Mouse (Mus musculus): Measurements from ENCODE around the gene Zfp804a. TPM values are rescaled to one million over a fixed set of nuclear protein-coding genes. Genes with fewer than 3 reads are reported as not detected.
A peak's percentile ranks its signal among the peaks of the same experiment; 100 is the strongest.

Gene Zfp804a
- 0.05 and 0.12 TPM in 2 replicates for polyA plus RNA-seq (2015; fragmentation: Nextera tagmentation; extraction: Ambion mirVana)

DNA sequence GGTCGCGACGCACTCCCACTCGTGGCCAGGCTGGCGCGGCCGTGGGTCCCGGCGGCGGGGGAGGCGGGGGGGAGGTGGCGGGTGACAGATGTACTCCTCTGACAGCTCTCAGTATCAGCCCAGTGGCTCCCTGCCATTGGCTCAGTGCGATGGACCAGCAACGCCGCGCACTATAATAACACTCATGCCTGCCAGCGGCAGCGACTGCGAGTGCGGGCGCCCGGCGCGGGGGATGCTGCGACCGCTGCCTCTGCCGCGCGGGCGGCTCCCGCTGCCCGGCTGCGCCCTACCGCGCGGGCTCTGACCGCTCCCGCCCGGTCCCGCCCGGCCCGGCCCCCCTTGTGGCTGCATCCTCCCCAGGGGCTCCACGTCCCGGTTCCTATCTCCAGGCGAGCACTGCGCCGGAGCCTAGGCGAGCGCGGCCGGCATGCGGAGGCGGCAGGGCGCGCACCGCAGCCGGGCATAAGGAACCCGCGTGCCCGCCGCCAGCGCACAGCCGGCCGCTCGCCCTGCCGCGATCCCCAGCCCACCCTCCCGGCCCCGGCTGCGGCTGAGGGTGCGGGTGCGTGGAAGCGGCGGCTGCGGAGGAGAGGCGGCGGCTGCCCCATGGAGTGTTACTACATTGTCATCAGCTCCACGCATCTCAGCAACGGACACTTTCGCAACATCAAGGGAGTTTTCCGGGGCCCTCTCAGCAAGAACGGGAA lies at the start of gene Zfp804a:
Gene Zfp804a (plus strand): TSS at position 38 of the 707 bp plus-strand sequence.
- H3K9ac ChIP-seq (ENCODE audit: low read depth, low read length) = peak within 1 kb of the TSS; percentile 37; the same call in 1 of the 2 replicates
- TF ChIP-seq CTCF (IDR thresholded peaks at IDR 0.05; ENCODE audit: low read depth) = no peak
- no peak within 1 kb of the TSS for H3K27ac ChIP-seq
- peak within 1 kb of the TSS; percentile 96 for H3K4me2 ChIP-seq (ENCODE audit: low read length)
- H3K9me3 ChIP-seq (replicated peaks; ENCODE audit: low read length) = no peaks in the 10 kb centered on the region
- H3K27me3 ChIP-seq (ENCODE audit: insufficient read depth, low read length) = peaks cover 26% of the 10 kb centered on the region
- ATAC-seq (replicated peaks; ENCODE audit: low FRiP score, low read depth) (peak; percentile 77; the same call in 1 of the 2 replicates), DNase-seq (ENCODE audit: low spot score) (peak; percentile 9)
- H3K4me3 ChIP-seq (replicated peaks; ENCODE audit: low read depth, low read length) = peak within 1 kb of the TSS; percentile 54
- WGBS = under 1% methylated on average over 68 of the region's 82 CpGs
- peaks cover 8% of the 10 kb centered on the region for H3K4me1 ChIP-seq (replicated peaks; ENCODE audit: insufficient read depth, low read length)
- no peaks in the 10 kb centered on the region for H3K36me3 ChIP-seq (ENCODE audit: insufficient read depth, low read length)

- no peak overlapping the region for H3K9ac ChIP-seq (ENCODE audit: low read depth, low read length)
- no peak for TF ChIP-seq CTCF (IDR thresholded peaks at IDR 0.05; ENCODE audit: low read depth)
- peaks cover 8% of the 10 kb centered on the region for H3K4me1 ChIP-seq (replicated peaks; ENCODE audit: insufficient read depth, low read length)
- 67% methylated on average over 4 of the region's 4 CpGs for WGBS
- H3K9me3 ChIP-seq (replicated peaks; ENCODE audit: low read length) = no peaks in the 10 kb centered on the region
- H3K27me3 ChIP-seq (ENCODE audit: insufficient read depth, low read length) = peaks cover 26% of the 10 kb centered on the region
- H3K4me3 ChIP-seq (replicated peaks; ENCODE audit: low read depth, low read length) = no peak overlapping the region
- no peak overlapping the region for H3K4me2 ChIP-seq (ENCODE audit: low read length)
- H3K27ac ChIP-seq = no peak overlapping the region
- H3K36me3 ChIP-seq (ENCODE audit: insufficient read depth, low read length) = no peaks in the 10 kb centered on the region
- peak; percentile 21 for DNase-seq (ENCODE audit: low spot score)
- ATAC-seq (replicated peaks; ENCODE audit: low FRiP score, low read depth) = no peak
Measured at GRCm38 (mm10) chr2:82051635-82052034, 1.4 kb upstream of the Zfp804a start.

GRCm38 (mm10) chr2:82052338-82053184 lies 461 bp upstream of the Zfp804a start:
- no peak for ATAC-seq (replicated peaks; ENCODE audit: low FRiP score, low read depth)
- peak; percentile 4 for DNase-seq (ENCODE audit: low spot score)

DNA sequence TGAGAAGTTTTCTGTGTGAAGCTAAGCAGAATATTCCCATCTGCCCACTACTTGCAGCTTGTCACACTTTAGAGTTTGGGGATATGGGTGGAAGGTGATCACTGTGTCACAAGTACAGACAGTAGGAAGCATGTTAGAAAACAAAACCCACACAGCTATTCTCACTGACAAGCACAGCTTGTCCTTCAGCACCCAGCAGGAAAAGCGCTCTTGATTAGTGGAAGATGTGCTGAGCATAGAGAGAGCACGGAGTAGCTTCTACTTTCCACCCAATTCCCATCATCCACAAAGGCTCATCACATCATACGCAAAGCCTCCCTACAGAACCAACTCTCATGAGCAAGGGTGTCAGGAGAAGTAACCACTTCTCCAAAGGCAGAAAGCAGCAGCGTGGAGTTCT lies 1.4 kb downstream of the Zfp804a start:
- H3K9ac ChIP-seq (ENCODE audit: low read depth, low read length) = no peak overlapping the region
- 55% methylated on average over 4 of the region's 4 CpGs for WGBS
- TF ChIP-seq CTCF (IDR thresholded peaks at IDR 0.05; ENCODE audit: low read depth) = no peak
- H3K4me3 ChIP-seq (replicated peaks; ENCODE audit: low read depth, low read length) = no peak overlapping the region
- no peaks in the 10 kb centered on the region for H3K9me3 ChIP-seq (replicated peaks; ENCODE audit: low read length)
- no peak for ATAC-seq (replicated peaks; ENCODE audit: low FRiP score, low read depth)
- H3K4me1 ChIP-seq (replicated peaks; ENCODE audit: insufficient read depth, low read length) = peaks cover 8% of the 10 kb centered on the region
- no peak overlapping the region for H3K4me2 ChIP-seq (ENCODE audit: low read length)
- H3K27ac ChIP-seq = no peak overlapping the region
- H3K36me3 ChIP-seq (ENCODE audit: insufficient read depth, low read length) = no peaks in the 10 kb centered on the region
- DNase-seq (ENCODE audit: low spot score) = no peak
- H3K27me3 ChIP-seq (ENCODE audit: insufficient read depth, low read length) = peaks cover 26% of the 10 kb centered on the region

More at GRCm38 (mm10) chr2:82052338-82053184, 461 bp upstream of the Zfp804a start:
- Histone ChIP-seq H3K27me3 (ENCODE audit: insufficient read depth, low read length) (peaks cover 26% of the 10 kb centered on the region), H3K36me3 (ENCODE audit: insufficient read depth, low read length) (no peaks in the 10 kb centered on the region), H3K4me2 (ENCODE audit: low read length) (peak overlapping the region; percentile 96), H3K9me3 (replicated peaks; ENCODE audit: low read length) (no peaks in the 10 kb centered on the region), H3K4me1 (replicated peaks; ENCODE audit: insufficient read depth, low read length) (peaks cover 8% of the 10 kb centered on the region), H3K9ac (ENCODE audit: low read depth, low read length) (no peak overlapping the region), H3K27ac (no peak overlapping the region), H3K4me3 (replicated peaks; ENCODE audit: low read depth, low read length) (peak overlapping the region; percentile 54)
- WGBS = 2% methylated on average over 34 of the region's 34 CpGs
- TF ChIP-seq CTCF (IDR thresholded peaks at IDR 0.05; ENCODE audit: low read depth) = no peak

DNA sequence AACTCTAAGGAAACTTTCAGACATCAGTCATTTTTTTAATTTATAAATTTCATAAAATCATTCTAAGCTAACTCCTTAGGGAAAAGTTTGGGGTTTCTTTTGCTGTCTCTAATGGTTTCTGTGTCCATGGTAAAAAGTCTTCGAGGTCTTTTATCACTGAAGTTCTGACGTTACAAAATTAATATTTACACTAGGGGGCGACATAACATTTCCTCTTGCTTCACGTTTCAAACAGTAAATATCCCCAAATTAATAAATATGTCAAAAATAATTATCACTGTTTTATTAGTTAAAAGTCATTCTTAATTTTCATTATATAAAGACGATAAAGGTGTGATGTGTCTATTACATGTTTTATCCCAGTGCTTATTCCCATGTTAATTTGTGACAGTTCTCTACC lies 11.6 kb downstream of the Zfp804a start:
- Histone ChIP-seq H3K9ac (ENCODE audit: low read depth, low read length) (no peak overlapping the region), H3K4me2 (ENCODE audit: low read length) (no peak overlapping the region), H3K9me3 (replicated peaks; ENCODE audit: low read length) (no peaks in the 10 kb centered on the region), H3K27me3 (ENCODE audit: insufficient read depth, low read length) (no peaks in the 10 kb centered on the region), H3K4me3 (replicated peaks; ENCODE audit: low read depth, low read length) (no peak overlapping the region), H3K27ac (no peak overlapping the region), H3K4me1 (replicated peaks; ENCODE audit: insufficient read depth, low read length) (no peaks in the 10 kb centered on the region), H3K36me3 (ENCODE audit: insufficient read depth, low read length) (no peaks in the 10 kb centered on the region)
- peak; percentile 64 for TF ChIP-seq CTCF (IDR thresholded peaks at IDR 0.05; ENCODE audit: low read depth)
- no peak for ATAC-seq (replicated peaks; ENCODE audit: low FRiP score, low read depth)
- peak; percentile 37 for DNase-seq (ENCODE audit: low spot score)
- 31% methylated on average over 5 of the region's 5 CpGs for WGBS

- DNase-seq (ENCODE audit: low spot score) = no peak
- ATAC-seq (replicated peaks; ENCODE audit: low FRiP score, low read depth) = no peak
- Histone ChIP-seq H3K4me3 (replicated peaks; ENCODE audit: low read depth, low read length) (no peak overlapping the region), H3K4me2 (ENCODE audit: low read length) (no peak overlapping the region), H3K9me3 (replicated peaks; ENCODE audit: low read length) (no peaks in the 10 kb centered on the region), H3K36me3 (ENCODE audit: insufficient read depth, low read length) (no peaks in the 10 kb centered on the region), H3K27ac (no peak overlapping the region), H3K27me3 (ENCODE audit: insufficient read depth, low read length) (no peaks in the 10 kb centered on the region), H3K9ac (ENCODE audit: low read depth, low read length) (no peak overlapping the region), H3K4me1 (replicated peaks; ENCODE audit: insufficient read depth, low read length) (no peaks in the 10 kb centered on the region)
- no peak for TF ChIP-seq CTCF (IDR thresholded peaks at IDR 0.05; ENCODE audit: low read depth)
- WGBS = 88% methylated on average over 1 of the region's 1 CpGs
Measured at GRCm38 (mm10) chr2:82067912-82068311, 14.9 kb downstream of the Zfp804a start.

All from kidney, postnatal 0 days (tissue).